Mouse (Mus musculus) adrenal gland, postnatal 0 days (tissue): ENCODE measurements around the gene Six4. TPM values are rescaled to one million over a fixed set of nuclear protein-coding genes. Genes with fewer than 3 reads are reported as not detected.

Source experiments
- polyA plus RNA-seq: library from polyadenylated mRNA; unstranded; fragments of >200 nt; fragmentation: Nextera tagmentation; extraction: Ambion mirVana; gene quantifications from 2 replicates; pipeline ENCODE4 v1.2.1, GENCODE M21; 2015

The Six4 gene
- polyA plus RNA-seq: 0.13 and 0.46 TPM in 2 replicates

DNA sequence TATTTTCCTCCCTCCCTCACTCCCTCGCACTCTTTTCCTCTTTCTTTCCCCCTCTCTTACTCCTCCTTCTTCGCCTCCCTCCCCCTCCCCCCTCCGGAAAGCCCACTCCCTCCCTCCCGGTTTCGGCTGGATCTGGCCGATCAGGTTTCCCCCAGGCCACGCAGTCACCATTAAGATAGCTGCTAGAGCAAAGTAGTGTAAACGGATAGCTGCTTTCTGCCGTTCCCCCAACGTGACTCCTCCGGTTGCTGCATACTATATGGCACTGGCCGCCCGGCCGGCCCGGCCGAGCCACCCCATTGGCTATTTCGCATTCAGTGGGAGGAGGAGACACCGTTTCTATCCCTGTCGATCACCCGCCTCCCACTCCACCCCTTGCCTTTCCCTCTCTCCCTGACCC is at the start of gene Six4:
TSS of gene Six4 (minus strand) at position 261 of the 400 bp plus-strand sequence.

DNA sequence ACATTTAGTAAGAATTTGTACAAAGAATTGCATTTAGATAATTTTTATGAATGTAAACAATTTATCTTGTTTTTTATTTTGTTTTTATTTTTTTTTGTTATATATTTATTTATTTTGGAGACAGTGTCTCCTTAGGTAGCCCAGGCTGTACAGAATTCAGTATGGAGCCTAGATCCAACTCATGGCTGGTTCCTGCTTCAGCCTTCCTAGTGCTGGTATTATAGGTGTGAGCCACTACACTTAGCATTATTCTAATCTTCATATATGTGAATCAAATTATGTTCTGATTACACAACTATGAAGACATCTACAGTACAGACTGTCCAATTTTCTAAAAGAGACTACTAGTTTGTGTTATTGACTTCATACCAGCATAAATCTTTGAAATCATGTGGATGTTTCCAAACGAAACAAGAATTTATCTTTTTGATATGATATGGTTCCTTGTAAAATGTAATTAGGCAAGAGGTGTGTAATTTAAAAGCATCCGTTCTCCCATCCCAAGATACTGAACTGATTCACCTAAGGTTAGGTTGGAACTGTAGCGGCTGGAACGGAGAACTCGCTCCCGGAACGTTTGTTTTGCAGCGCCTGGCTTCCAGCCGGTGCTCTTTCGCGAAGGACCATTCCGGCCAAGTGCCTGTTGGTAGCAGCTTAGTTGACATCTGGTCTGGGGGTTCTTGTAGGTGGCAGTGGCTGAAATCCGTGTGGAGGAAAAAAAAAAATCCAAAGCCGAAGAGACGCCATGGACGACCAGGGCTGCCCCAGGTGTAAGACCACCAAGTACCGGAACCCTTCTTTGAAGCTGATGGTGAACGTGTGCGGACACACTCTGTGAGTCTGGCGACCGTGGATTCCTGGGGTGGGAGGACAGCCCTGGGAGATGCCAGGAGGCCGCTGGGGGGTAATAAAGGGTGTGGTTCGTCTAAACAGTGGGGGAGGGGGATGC is 10.1 kb upstream of the Six4 start, which contains the start of gene Mnat1:
TSS of gene Mnat1 (plus strand) at position 625 of the 949 bp plus-strand sequence.

GRCm38 (mm10) chr12:73053668-73054241 is 59.5 kb downstream of the Six4 start, which contains the start of gene Six1:
TSS of gene Six1 (minus strand) at chr12:73053887.

Other genes starting within 250 kb of the Six4 start
- gene Six6, start 173.6 kb downstream of the Six4 start, polyA plus RNA-seq: not detected in 2 replicates
- 1.7 and 2.2 TPM in 2 replicates for gene 4930447C04Rik, start 172.7 kb downstream of the Six4 start, polyA plus RNA-seq
- gene Six1, start 59.6 kb downstream of the Six4 start, polyA plus RNA-seq: 0.54 and 1.4 TPM in 2 replicates
- gene Mnat1, start 10.3 kb upstream of the Six4 start, polyA plus RNA-seq: 25.9 and 28.8 TPM in 2 replicates
- 10.7 and 17.9 TPM in 2 replicates for gene Trmt5, start 173.3 kb upstream of the Six4 start, polyA plus RNA-seq
- gene Slc38a6, start 173.3 kb upstream of the Six4 start, polyA plus RNA-seq: 4.0 and 6.8 TPM in 2 replicates